Mouse (Mus musculus): ENCODE data around the gene Mrps6. TPM values are rescaled to one million over a fixed set of nuclear protein-coding genes. Genes with fewer than 3 reads are reported as not detected.
A peak's percentile ranks its signal among the peaks of the same experiment; 100 is the strongest.

Mrps6 gene
- polyA plus RNA-seq, 1 experiment from 2014 or later = 77.3 TPM

GRCm38 (mm10) chr16:92039966-92040365 is 18.1 kb upstream of the Mrps6 start:
- H3K4me2 ChIP-seq (replicated peaks; ENCODE audit: low read depth, low read length) = no peak overlapping the region
- no peaks in the 10 kb centered on the region for H3K9me3 ChIP-seq (ENCODE audit: low read length)
- DNase-seq (ENCODE audit: low spot score) (no peak), ATAC-seq (no peak)
- no peaks in the 10 kb centered on the region for H3K4me1 ChIP-seq (ENCODE audit: insufficient read depth, low read depth, low read length)
- no peaks in the 10 kb centered on the region for H3K36me3 ChIP-seq (ENCODE audit: insufficient read depth, low read length)
- H3K4me3 ChIP-seq (ENCODE audit: low read depth, low read length) = no peak overlapping the region
- no peak overlapping the region for H3K9ac ChIP-seq (replicated peaks; ENCODE audit: low read depth)
- TF ChIP-seq EP300 (IDR thresholded peaks at IDR 0.05) (no peak), CTCF (IDR thresholded peaks at IDR 0.05) (no peak)
- H3K27me3 ChIP-seq (replicated peaks; ENCODE audit: insufficient read depth, low read length) = no peaks in the 10 kb centered on the region
- 95% methylated on average over 11 of the region's 11 CpGs for WGBS
- no peak overlapping the region for H3K27ac ChIP-seq (ENCODE audit: low read length)

DNA sequence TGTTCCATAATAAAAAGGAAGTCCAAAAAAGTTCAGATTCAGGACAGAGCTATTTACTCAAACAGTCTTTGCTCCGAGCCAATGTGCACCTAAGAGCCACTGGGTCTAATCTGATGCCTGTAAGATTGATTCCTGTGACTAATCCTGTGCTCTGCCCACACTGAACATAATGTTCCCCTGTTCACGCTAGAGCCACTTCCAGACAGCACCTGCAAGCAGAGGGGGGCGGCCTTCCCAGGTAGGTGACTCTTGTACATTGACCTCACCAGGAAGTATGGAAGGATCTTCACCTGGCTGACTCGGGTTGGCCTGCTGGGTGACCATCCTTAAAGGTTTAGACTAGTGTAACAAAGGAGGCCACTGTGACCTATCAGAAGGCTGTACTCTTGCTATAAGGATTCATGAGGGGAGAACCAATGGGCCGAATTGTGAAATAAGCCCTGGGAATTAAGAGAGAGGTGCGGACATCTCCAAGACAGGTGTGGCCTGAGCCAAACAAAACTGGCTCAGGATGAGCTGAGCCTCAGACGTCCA is 6.2 kb upstream of the Mrps6 start:
- Histone ChIP-seq H3K9ac (replicated peaks; ENCODE audit: low read depth) (no peak overlapping the region), H3K9me3 (ENCODE audit: low read length) (peaks cover 3% of the 10 kb centered on the region; the same call in 1 of the 2 replicates), H3K4me1 (ENCODE audit: insufficient read depth, low read depth, low read length) (no peaks in the 10 kb centered on the region), H3K36me3 (ENCODE audit: insufficient read depth, low read length) (no peaks in the 10 kb centered on the region), H3K4me2 (replicated peaks; ENCODE audit: low read depth, low read length) (no peak overlapping the region), H3K4me3 (ENCODE audit: low read depth, low read length) (no peak overlapping the region), H3K27ac (ENCODE audit: low read length) (no peak overlapping the region), H3K27me3 (replicated peaks; ENCODE audit: insufficient read depth, low read length) (peaks cover 13% of the 10 kb centered on the region)
- ATAC-seq (no peak), DNase-seq (ENCODE audit: low spot score) (no peak)
- 66% methylated on average over 7 of the region's 7 CpGs for WGBS
- TF ChIP-seq EP300 (IDR thresholded peaks at IDR 0.05) = no peak
- no peak for TF ChIP-seq CTCF (IDR thresholded peaks at IDR 0.05)

- Histone ChIP-seq H3K4me2 (replicated peaks; ENCODE audit: low read depth, low read length) (no peak overlapping the region), H3K9ac (replicated peaks; ENCODE audit: low read depth) (no peak overlapping the region), H3K27me3 (replicated peaks; ENCODE audit: insufficient read depth, low read length) (peaks cover 13% of the 10 kb centered on the region), H3K36me3 (ENCODE audit: insufficient read depth, low read length) (no peaks in the 10 kb centered on the region), H3K9me3 (ENCODE audit: low read length) (peaks cover 3% of the 10 kb centered on the region; the same call in 1 of the 2 replicates), H3K27ac (ENCODE audit: low read length) (no peak overlapping the region), H3K4me1 (ENCODE audit: insufficient read depth, low read depth, low read length) (0 out of 2 replicates have a peak, but pooled peaks cover 3% of the 10 kb centered on the region), H3K4me3 (ENCODE audit: low read depth, low read length) (no peak overlapping the region)
- WGBS = 48% methylated on average over 10 of the region's 10 CpGs
- DNase-seq (ENCODE audit: low spot score) (peak; percentile 59), ATAC-seq (peak; percentile 58; the same call in 1 of the 2 replicates)
- TF ChIP-seq EP300 (IDR thresholded peaks at IDR 0.05) (peak; percentile 16; the same call in 1 of the 2 replicates), CTCF (IDR thresholded peaks at IDR 0.05) (no peak)
Measured at GRCm38 (mm10) chr16:92052569-92052968, 5.5 kb upstream of the Mrps6 start.

- Histone ChIP-seq H3K36me3 (ENCODE audit: insufficient read depth, low read length) (no peaks in the 10 kb centered on the region), H3K27me3 (replicated peaks; ENCODE audit: insufficient read depth, low read length) (no peaks in the 10 kb centered on the region), H3K9me3 (ENCODE audit: low read length) (peaks cover 3% of the 10 kb centered on the region; the same call in 1 of the 2 replicates), H3K27ac (ENCODE audit: low read length) (no peak overlapping the region), H3K9ac (replicated peaks; ENCODE audit: low read depth) (no peak overlapping the region), H3K4me3 (ENCODE audit: low read depth, low read length) (no peak overlapping the region), H3K4me2 (replicated peaks; ENCODE audit: low read depth, low read length) (no peak overlapping the region), H3K4me1 (ENCODE audit: insufficient read depth, low read depth, low read length) (0 out of 2 replicates have a peak, but pooled peaks cover 3% of the 10 kb centered on the region)
- DNase-seq (ENCODE audit: low spot score) (no peak), ATAC-seq (no peak)
- no peak for TF ChIP-seq EP300 (IDR thresholded peaks at IDR 0.05)
- no peak for TF ChIP-seq CTCF (IDR thresholded peaks at IDR 0.05)
- 22% methylated on average over 2 of the region's 2 CpGs for WGBS
Measured at GRCm38 (mm10) chr16:92056711-92057110, 1.4 kb upstream of the Mrps6 start.

GRCm38 (mm10) chr16:92057456-92057851 is 616 bp upstream of the Mrps6 start:
- 4% methylated on average over 11 of the region's 11 CpGs for WGBS
- Histone ChIP-seq H3K27me3 (replicated peaks; ENCODE audit: insufficient read depth, low read length) (no peaks in the 10 kb centered on the region), H3K4me1 (ENCODE audit: insufficient read depth, low read depth, low read length) (0 out of 2 replicates have a peak, but pooled peaks cover 3% of the 10 kb centered on the region), H3K36me3 (ENCODE audit: insufficient read depth, low read length) (no peaks in the 10 kb centered on the region), H3K9me3 (ENCODE audit: low read length) (peaks cover 3% of the 10 kb centered on the region; the same call in 1 of the 2 replicates), H3K4me2 (replicated peaks; ENCODE audit: low read depth, low read length) (peak overlapping the region; percentile 99), H3K27ac (ENCODE audit: low read length) (no peak overlapping the region), H3K4me3 (ENCODE audit: low read depth, low read length) (peak overlapping the region; percentile 86), H3K9ac (replicated peaks; ENCODE audit: low read depth) (peak overlapping the region; percentile 50; the same call in 1 of the 2 replicates)
- ATAC-seq (no peak), DNase-seq (ENCODE audit: low spot score) (peak; percentile 11)
- TF ChIP-seq EP300 (IDR thresholded peaks at IDR 0.05) (no peak), CTCF (IDR thresholded peaks at IDR 0.05) (no peak)

DNA sequence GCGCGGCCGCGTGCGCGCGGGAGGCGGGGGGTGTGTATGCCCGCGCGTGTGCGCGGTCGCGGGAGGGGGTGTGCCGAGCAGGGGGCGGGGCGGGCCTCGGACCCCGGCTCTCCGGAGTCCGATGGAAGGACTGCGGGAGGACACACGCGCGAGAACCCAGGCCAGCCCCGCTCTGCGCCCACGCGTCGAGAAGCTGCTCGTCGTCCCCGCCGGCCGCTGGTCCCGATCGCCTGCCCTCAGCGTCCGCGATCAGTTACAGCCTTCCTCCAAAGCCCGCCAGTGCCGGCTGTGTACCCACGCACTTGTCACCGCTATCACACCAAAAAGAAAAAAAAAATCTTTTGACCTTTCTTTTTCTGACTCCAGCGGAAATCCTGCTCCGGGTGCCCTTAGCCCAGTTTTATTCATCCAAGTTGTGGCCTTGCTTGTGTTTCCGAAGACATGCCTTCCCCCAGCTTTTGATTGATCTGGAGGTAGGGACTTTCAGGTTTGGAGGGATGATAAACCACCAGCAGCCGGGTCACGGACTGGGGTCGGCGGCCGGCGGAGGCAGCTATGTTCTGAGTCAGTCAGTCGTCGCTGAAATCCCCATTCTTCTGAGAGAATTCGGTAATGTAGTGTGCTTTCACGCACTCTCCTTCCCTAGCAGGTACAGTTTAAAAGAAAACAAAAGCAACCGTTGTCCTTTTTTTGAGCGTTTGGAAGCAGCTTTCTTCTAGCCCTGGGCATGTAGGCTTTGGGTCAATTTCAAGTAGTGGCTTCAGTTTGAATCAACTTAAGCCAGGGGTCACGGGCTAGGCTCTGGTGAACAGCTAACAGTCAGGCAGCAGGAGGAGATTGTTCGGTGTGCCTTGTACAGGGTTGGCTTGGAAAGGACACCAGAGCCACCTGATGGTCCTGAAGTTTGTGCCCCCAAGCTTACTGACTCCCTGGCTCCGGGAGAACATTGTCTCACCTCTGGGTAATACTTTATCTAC is 862 bp downstream of the Mrps6 start:
- DNase-seq (ENCODE audit: low spot score) = peak; percentile 9
- H3K9ac ChIP-seq (replicated peaks; ENCODE audit: low read depth) = peak overlapping the region; percentile 54
- H3K27me3 ChIP-seq (replicated peaks; ENCODE audit: insufficient read depth, low read length) = no peaks in the 10 kb centered on the region
- H3K27ac ChIP-seq (ENCODE audit: low read length) = no peak overlapping the region
- no peaks in the 10 kb centered on the region; the same call in 1 of the 2 replicates for H3K9me3 ChIP-seq (ENCODE audit: low read length)
- ATAC-seq = peak; percentile 14
- H3K4me1 ChIP-seq (ENCODE audit: insufficient read depth, low read depth, low read length) = 0 out of 2 replicates have a peak, but pooled peaks cover 3% of the 10 kb centered on the region
- peak overlapping the region; percentile 99 for H3K4me2 ChIP-seq (replicated peaks; ENCODE audit: low read depth, low read length)
- TF ChIP-seq EP300 (IDR thresholded peaks at IDR 0.05) (no peak), CTCF (IDR thresholded peaks at IDR 0.05) (no peak)
- H3K36me3 ChIP-seq (ENCODE audit: insufficient read depth, low read length) = no peaks in the 10 kb centered on the region
- WGBS = 6% methylated on average over 36 of the region's 63 CpGs
- peak overlapping the region; percentile 86 for H3K4me3 ChIP-seq (ENCODE audit: low read depth, low read length)

Data from lung, postnatal 0 days (tissue).